Mouse (Mus musculus): Measurements from ENCODE around the gene Exoc2.
A peak's percentile ranks its signal among the peaks of the same experiment; 100 is the strongest.

Exoc2 gene

DNA sequence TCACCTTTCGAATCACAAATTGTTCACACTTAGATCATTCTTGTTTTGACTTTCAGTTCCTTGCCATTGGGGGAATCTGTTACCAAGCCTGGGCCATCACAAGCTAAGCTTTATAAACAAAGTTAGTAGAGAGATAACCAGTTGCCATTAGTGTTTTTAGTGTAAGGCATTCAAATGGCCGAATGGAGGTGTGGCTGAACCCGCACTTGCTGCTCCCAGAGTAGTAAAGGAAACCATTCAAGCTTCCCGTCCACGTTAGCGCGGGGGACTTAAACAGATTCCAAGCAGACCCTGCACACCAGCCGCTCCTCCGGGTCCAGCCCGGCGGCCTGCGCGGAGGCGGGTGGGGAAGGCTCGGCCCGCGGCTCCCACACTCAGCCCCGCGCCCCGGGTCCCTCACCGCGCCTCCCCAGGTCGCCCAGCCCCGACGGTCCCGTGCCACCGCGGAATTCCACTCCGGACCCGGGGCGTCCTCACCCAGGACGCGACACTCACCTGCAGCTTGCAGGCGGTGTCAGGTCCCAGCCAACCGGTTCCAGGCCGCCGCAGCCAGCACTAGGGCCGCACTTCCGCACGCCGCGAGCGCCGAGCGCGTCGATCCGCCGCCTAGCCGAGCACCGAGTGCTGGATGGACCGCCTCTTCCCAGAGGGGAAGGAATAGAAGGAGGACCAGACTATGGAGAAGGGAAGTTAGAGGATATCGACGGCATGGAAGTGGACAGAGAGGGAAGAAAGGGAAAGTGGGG, at the start of gene Exoc2, which contains the start of gene Gm5447:
Exoc2 (minus strand) TSS at position 593 of the 746 bp plus-strand sequence.
Gm5447 (plus strand) TSS at position 704 of the 746 bp plus-strand sequence.
- peak; percentile 91 for DNase-seq

DNA sequence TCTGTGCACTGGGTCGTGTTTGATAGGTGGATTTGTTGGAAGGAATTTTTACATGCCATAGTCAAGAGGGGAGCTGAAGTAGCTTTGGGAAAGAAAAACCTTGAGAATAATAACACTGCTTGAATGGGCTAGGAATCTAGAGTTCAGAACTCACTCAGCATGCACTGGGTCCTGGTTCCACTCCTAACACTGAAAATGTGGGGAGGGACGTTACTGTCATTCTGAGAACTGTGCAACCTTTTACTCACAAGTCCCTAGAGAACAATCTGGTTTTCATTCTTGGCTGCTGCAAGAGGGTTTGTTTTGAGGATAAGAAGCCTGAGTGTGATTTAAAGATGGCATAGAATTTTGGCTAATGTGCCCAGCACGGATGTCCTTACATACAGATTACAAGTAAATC, 49.8 kb upstream of the Exoc2 start:
- DNase-seq, result no peak

- DNase-seq, result peak; percentile 15
Measured at GRCm38 (mm10) chr13:31021927-31022326, 48.0 kb upstream of the Exoc2 start.

DNA sequence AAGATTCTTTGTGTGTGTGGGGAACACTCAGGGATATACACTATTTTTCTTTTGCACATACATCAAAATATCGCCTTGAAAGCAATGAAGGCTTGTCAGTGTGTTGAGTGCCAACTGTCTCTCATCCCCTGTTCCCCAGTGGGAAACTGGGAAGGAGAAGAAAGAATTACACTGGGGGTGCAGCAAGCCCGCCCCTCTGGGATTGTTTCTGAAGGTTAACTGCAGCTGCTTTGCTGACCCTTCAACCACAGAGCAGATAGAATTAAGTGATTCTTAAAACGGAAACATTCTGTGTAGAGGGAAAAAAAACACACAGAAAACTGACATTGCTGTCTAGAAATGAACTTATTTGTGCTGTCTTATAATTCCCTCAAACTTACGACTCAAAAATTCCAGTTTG, 47.6 kb upstream of the Exoc2 start:
- peak; percentile 2 for DNase-seq

GRCm38 (mm10) chr13:31017545-31017944, 43.7 kb upstream of the Exoc2 start:
- no peak for DNase-seq

DNA sequence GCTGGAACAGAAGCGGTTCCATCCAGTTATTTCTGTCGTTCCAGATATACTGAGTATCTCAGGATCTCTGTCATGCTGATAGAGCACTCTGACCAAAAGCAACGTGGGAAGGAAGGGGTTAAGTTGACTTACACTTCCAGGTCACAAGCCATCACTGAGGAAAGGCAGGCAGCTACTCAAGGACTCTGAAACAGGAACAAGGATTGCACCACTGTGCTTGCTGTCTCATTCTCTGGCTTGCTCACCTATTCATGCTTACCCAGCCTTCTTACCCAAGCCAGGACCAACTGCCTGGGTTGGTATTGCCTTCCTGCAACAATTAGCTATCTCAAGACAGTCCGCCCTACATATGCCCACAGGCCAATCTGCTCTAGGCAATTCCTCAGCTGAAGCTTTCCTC, 31.1 kb upstream of the Exoc2 start:
- no peak for DNase-seq

DNA sequence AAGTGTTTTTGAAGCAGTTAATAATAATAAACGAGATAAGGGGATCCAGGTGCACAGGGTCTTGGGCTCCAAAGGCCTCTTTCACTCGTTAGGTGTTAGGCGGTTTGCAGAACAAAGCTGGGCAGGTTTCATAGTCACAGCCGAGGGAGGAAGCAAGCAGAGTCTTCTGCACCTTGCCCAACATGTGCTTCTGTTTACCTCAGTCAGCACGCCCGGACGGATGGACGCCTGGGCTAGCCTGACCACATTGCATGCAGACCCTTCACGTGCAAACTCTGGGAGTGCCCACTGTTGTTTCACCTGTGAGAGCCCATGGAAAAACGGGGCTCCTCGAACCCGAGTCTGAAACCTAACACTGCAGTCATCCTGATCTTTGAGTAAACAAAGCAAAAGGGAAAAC, 30.6 kb upstream of the Exoc2 start:
- no peak for DNase-seq

GRCm38 (mm10) chr13:30999799-31000198, 25.9 kb upstream of the Exoc2 start:
- no peak for DNase-seq

GRCm38 (mm10) chr13:30997526-30998253, 23.8 kb upstream of the Exoc2 start:
- no peak for DNase-seq

DNA sequence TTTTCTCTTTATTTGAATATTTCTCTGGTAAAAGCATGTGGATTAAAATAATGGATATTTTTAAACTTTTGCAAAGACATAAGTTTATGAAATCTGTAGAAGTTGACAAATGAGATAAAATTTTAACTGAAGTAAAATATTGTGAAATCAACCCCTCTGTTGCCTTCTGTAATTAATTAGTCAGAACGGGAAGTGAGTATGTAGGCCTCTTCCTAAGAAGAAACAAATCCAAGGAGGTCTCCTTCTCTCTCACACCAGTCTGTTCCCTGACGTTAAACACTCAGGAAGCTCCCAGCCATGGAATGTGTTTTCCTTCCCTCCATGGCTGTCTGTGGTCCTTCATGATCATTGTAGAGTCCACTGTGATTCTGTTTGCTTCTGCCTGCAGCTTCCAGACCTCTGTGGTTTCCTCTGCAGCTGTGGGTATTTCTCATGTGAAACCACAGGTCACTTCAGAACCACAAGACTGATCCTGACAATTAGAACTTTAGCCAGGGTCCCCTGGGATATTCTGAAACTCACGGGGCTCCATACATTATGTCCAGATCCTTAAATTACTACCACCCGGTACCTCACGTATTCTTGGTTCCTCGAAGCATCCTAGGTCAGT, 20.5 kb upstream of the Exoc2 start:
- DNase-seq, result no peak

DNA sequence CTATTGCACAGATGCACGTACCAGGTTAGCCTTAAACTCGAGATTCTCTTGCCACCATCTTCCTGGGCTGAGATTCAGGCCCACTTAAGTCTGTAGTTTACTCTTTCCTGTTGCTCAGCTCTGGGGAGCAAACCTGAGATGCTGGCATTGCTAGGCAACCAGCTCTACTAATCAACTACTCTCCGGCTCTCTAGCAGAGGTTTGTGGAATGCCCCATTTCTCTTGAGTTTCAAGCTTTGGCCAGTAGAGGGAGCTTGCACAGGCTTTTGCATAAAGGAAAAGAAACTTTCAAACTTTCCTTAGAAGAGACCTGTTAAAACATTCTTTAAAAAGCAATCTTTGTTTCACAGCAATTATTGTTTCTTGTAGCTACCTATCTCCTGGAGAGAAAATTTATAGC, 19.9 kb upstream of the Exoc2 start:
- DNase-seq, result peak; percentile 61

- no peak for DNase-seq
Measured at GRCm38 (mm10) chr13:30990233-30990632, 16.3 kb upstream of the Exoc2 start.

GRCm38 (mm10) chr13:30989710-30990109, 15.8 kb upstream of the Exoc2 start:
- no peak for DNase-seq

DNA sequence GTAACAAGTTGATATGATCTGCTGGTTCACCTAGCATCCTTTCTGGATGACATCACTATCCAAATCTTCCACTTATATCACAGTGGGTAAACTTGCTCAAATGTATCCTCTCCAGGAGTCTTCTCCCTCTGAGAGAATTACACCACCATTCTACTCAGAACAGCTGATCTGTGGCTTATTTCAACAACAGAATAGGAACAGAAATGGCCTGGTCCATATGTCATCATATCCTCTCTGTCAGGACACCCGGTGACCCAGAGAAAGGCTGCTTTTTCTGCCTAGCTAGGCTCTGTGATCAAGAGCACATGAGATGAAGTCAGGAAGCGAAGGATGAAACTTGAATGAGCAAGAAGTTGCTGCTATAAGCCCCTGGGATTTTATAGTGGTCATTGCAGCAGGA, 13.8 kb upstream of the Exoc2 start:
- DNase-seq, result no peak

DNA sequence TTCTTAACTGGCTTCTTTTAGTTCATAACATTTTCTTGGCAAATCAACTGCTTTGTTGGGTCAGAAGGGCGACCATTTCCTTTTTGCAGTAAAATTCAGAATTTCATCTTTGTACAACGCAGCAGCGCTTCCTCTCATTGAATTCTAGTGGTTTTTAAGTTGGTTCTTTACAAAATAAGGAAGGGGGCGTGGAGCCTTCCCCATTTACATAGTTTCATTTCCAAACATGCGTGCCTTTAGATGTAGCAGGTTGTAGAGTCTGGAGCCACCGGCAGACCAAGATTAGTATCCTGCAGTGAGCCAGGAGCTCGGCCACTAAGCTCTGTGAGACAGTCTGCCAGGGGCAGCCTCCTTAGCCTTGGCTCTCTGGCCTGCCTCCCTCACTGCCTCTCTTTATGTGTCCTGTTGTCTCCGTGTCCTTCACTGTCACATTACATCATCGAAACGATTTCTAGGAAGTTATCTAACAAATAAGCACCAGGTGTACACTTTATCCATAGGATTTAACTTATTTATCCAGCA, 13.1 kb upstream of the Exoc2 start:
- DNase-seq, result peak; percentile 12

GRCm38 (mm10) chr13:30985598-30986466, 11.9 kb upstream of the Exoc2 start:
- peak; percentile 56 for DNase-seq

GRCm38 (mm10) chr13:30985275-30985597, 11.3 kb upstream of the Exoc2 start:
- no peak for DNase-seq

DNA sequence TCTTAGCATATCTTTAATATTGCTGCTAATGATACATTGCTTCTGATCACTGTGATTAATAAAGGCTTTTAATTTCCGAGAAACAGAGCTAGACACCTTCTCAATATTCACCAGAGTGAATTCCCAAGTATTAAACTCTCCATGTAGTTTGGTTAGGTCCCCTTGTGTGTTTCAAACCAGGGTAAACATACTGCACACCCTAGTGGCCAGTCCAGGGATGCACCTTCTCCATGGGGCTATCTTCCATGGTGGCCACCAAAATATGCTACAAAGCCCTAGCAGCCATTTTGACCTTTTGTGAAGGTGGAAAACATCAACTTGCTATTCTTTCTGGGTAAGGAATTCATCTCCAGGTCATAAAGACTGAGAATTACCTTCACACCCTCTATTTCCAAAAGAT, 7.8 kb upstream of the Exoc2 start:
- DNase-seq, result peak; percentile 45

GRCm38 (mm10) chr13:30978224-30978623, 4.3 kb upstream of the Exoc2 start:
- no peak for DNase-seq

DNA sequence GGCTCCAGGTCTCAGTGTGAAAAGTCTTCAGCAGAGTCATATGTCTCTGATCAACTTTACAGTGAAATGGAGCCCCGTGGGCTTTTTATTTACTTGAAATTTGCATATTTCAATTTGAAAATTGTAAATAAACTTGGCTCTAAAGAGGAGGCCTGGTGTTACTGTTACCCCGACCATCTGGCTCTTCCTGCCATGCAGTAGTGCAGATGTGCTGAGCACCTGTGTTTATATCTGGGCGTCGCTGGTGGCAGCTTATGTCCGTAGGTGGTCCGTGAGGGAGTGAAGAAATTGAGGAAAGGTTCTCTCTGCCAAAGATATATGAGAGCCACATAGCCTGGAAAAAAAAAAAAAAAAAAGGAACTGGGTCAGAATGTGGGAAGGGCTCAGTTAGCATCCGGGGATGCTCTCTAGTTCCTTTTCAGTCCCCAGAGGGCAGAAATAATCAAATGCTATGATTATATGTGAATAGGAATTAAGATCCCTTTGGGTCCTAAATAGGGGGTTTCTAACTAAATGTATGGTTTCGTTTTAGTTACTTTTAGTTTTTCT, 2.7 kb upstream of the Exoc2 start:
- DNase-seq, result no peak

DNA sequence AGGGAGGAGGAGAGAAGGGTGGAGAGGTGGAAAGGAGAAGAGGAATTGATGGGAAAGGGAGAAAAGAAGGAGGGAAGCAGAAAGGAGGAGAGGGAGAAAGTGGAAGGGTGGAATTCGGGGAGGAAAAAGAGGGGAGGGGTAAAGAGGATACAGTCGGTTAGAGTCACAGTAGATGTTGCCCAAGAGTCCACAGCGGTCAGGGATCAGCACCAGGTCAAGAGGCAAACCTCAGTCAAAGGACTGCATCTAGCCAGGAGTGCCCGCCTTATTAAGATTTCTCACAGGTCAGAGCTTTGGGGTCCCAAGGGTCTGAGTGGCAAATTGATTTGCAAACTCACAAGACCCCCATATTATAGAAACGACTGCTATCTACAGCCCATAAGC, 346 bp upstream of the Exoc2 start:
- DNase-seq, result no peak

GRCm38 (mm10) chr13:30972102-30972501, 1.8 kb downstream of the Exoc2 start:
- DNase-seq, result no peak

DNA sequence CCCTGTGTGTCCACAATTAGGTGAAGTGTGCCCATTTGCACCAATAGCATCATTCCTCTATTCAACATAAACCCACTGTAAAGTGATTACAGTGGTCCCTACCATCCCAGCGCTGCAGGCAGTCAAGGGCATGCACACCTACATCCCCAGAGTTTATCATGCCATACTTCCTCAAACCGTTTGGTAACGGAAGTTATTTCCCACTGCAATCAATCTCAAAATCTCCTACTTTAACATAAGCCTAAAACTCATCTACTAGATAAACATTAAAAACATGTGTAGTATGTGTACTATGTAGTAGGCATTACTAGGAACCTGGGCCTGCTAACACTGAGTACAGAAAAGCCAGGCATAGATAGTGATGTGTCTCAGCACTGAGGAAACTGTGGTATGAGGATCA, 2.8 kb downstream of the Exoc2 start:
- no peak for DNase-seq

Data from kidney, postnatal 14 days (tissue).